Mouse (Mus musculus): ENCODE data around the gene Mef2d.

DNA sequence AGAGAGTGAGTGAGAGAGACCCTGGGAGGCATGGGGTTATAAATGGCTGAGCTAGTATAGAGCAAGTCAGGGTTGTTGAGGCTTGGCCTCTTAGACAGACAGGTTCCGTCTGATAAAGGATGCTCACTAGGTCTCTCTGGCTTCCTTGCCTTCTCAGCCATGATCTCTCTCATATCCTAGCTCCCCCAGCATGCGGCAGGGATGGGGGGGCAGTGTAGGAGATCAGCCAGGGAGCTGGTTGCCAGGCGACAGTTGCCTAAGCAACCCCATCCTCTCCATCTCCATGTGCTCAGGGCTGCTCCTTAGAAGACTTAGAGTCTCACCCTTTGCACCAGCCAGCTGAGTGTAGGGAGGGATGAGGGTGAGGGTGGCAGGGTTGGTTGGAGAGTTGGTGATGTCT, 9.9 kb downstream of the Mef2d start:
- TF ChIP-seq CTCF (IDR thresholded peaks at IDR 0.05; ENCODE audit: borderline replicate concordance, control insufficient read depth, extremely low read depth, insufficient read depth, low read length, poor library complexity) (no peak), POLR2A (IDR thresholded peaks at IDR 0.05; ENCODE audit: control insufficient read depth, extremely low read depth, insufficient read depth, low read length, poor library complexity) (no peak)

Data from thymus, adult 2 months (tissue).